Mouse (Mus musculus) kidney, adult 2 months (tissue): ENCODE results near the gene Shc1. TPM values are rescaled to one million over a fixed set of nuclear protein-coding genes. Genes with fewer than 3 reads are reported as not detected.
A peak's percentile ranks its signal among the peaks of the same experiment; 100 is the strongest.

ENCODE experiments used
- DNase-seq: peaks from one replicate; pipeline ENCODE4 v3.0.0; 2021
- H3K27ac ChIP-seq: fragments of 200-500 bp; 2 replicates; pipeline ENCODE4 v1.5.1; 2012; ENCODE audit warnings: low read depth, low read length, control low read depth, inconsistent platforms; ENCODE audit not compliant: insufficient read depth
- H3K27me3 ChIP-seq: fragments of 200-500 bp; replicated peaks from 2 replicates; pipeline ENCODE4 v1.6.1; 2012; ENCODE audit warnings: mild to moderate bottlenecking, moderate library complexity, low read length, inconsistent platforms; ENCODE audit not compliant: control insufficient read depth, insufficient read depth
- H3K36me3 ChIP-seq: fragments of 200-500 bp; 2 replicates; pipeline ENCODE4 v1.6.1; 2012; ENCODE audit warnings: mild to moderate bottlenecking, moderate library complexity, low read length, inconsistent platforms; ENCODE audit not compliant: control insufficient read depth, insufficient read depth
- H3K4me1 ChIP-seq: fragments of 200-500 bp; 2 replicates; pipeline ENCODE4 v1.6.1; 2011; ENCODE audit warnings: low read length; ENCODE audit not compliant: control insufficient read depth, insufficient read depth
- H3K4me3 ChIP-seq: fragments of 200-500 bp; 2 replicates; pipeline ENCODE4 v1.5.1; 2011; ENCODE audit warnings: mild to moderate bottlenecking, low read depth, low read length, control low read depth; ENCODE audit not compliant: insufficient read depth
- CTCF ChIP-seq: fragments of 200-500 bp; conservative IDR thresholded peaks from 2 replicates; pipeline ENCODE4 v1.5.1; 2011; ENCODE audit warnings: low read depth, mild to moderate bottlenecking, control low read depth, low read length, moderate library complexity, mixed read lengths; ENCODE audit not compliant: insufficient read depth, insufficient read length
- POLR2A ChIP-seq: fragments of 200-500 bp; IDR thresholded peaks from one replicate; pipeline ENCODE4 v1.6.1; 2011; ENCODE audit warnings: low read depth, low read length, control low read depth
- WGBS: fragments of 180-500 bp; shearing (Covaris S2); methylation state at CpG from one replicate; pipeline ENCODE4 v1.1.7; 2018; 5-methylcytosine and 5-hydroxymethylcytosine counted together
- polyA plus RNA-seq: library from polyadenylated mRNA; depleted of rRNA; stranded (reverse); fragments of >200 nt; gene quantifications from 2 replicates; pipeline ENCODE4 v1.2.3, GENCODE M21; 2012

Shc1 gene
- polyA plus RNA-seq, 1 experiment, result 53.2 TPM

DNA sequence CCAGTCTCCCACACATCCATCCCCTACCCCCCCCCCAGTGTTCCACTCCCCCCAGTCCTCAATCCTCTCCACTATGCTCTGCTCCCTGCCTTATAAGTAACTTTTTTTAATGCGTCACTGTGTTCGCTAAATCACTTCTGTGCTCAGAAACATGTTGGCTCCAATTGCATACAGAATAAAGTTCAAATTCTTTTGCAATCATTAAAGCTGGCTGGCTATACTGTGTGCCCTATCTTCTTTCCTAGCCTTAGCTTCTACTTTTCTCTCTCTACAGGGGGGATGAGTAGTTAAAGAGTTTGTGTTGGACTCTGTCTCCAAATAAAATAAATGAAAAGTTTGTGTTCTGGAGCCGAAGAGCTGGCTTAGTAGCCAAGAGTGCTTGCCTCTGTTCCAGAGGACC lies 8.5 kb upstream of the Shc1 start:
- Histone ChIP-seq H3K27me3 (no peaks in the 10 kb centered on the region), H3K27ac (no peak overlapping the region), H3K4me1 (peaks cover 6% of the 10 kb centered on the region; the same call in 1 of the 2 replicates), H3K36me3 (peaks cover 2% of the 10 kb centered on the region; the same call in 1 of the 2 replicates), H3K4me3 (no peak overlapping the region)
- WGBS, result 65% methylated on average over 3 of the region's 3 CpGs
- TF ChIP-seq POLR2A (no peak), CTCF (no peak)
- no peak for DNase-seq

DNA sequence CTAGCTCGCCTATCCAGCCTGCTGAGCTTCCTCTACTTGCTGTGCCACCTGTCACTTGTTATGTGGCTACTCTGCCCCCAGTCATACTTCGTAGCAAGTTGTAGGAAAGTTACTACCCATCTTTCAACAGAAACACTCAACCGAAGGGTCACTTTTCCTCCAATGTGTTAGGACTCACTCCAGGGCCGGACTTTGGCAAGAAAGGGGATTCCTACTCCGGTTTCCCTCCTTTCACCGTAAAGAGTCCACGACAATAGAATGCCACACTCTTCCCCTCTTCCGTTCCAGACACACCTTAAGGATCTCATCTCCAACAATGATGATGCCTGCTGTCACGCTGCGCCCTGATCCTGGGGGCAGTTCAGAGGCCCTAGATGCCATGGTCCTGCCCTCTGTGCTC lies 7.4 kb upstream of the Shc1 start:
- TF ChIP-seq POLR2A (no peak), CTCF (no peak)
- H3K4me1 ChIP-seq, result peaks cover 6% of the 10 kb centered on the region; the same call in 1 of the 2 replicates
- H3K27me3 ChIP-seq, result no peaks in the 10 kb centered on the region
- H3K36me3 ChIP-seq, result peaks cover 2% of the 10 kb centered on the region; the same call in 1 of the 2 replicates
- peak overlapping the region; percentile 72; the same call in 1 of the 2 replicates for H3K27ac ChIP-seq
- 62% methylated on average over 10 of the region's 10 CpGs for WGBS
- peak overlapping the region; percentile 65 for H3K4me3 ChIP-seq
- no peak for DNase-seq

DNA sequence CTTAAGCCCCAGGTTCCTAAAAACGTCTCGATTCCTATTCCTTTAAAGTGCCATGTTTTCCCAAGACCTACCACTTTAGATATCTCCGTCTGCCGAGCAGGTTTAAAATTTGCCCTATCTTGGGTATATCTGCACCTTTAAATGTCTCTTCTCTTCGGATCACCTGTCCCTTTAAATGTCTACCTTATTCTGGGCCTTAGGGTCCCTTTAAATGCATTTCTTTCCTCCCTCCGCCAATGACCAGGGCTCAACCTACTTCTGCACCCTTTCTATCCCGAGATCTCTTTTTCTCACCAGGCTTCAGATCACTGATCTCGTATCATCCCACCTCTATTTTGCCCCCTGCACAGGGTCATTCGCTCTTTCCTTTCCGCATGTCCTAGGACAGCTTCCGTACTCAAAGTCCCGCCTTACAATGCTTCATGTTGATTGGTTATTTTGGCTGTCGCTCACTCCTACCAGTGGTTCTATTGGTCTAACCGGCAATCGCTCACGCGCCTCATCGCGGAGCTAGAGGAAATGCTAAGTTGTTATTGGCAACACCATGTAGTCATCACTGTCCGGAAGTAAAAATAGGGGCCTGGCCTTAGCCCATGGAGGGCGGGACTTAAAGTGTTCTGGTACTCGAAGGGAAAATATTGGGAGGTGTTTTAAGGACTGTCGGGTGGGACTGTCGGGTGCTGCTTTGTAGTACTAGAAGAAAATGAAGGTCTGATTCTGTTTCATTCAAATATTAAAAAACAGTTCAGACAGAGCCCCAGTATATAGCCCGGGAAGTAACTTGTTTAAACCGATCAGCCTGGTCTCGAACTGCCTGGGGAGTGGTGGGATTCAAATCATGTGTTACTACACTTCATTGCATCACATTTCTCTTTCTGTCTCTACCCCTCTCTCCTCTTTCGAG lies 6.5 kb upstream of the Shc1 start, which contains the start of gene Flad1:
Flad1 (minus strand) TSS at position 381 of the 904 bp plus-strand sequence.
- H3K36me3 ChIP-seq, result peaks cover 2% of the 10 kb centered on the region; the same call in 1 of the 2 replicates
- WGBS, result 4% methylated on average over 28 of the region's 28 CpGs

DNA sequence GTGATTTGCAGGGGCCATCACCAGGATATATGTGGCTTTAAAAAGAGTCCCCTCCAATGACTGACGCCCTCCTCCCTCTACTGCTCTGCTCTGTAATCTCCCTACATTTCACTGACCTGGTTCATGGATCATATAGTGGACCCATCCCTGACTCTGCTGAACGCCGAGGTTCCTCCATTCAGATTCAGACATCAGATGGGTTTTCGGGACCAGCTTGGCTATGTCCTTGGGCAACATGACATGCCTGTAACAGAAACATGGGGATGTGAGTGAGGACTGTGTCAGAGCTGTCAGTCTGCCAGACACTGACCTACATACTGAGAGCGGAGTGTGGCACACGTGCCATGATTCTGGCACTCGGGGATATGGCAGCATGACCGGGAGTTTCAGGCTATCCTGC lies 2.1 kb upstream of the Shc1 start:
- no peak for TF ChIP-seq POLR2A
- TF ChIP-seq CTCF, result no peak
- Histone ChIP-seq H3K4me3 (no peak overlapping the region), H3K27ac (no peak overlapping the region), H3K4me1 (peaks cover 4% of the 10 kb centered on the region; the same call in 1 of the 2 replicates), H3K36me3 (no peaks in the 10 kb centered on the region), H3K27me3 (no peaks in the 10 kb centered on the region)
- no peak for DNase-seq
- 93% methylated on average over 8 of the region's 8 CpGs for WGBS

More for the DNA sequence above, 6.5 kb upstream of the Shc1 start, which contains the start of gene Flad1:
- peak within 1 kb of the TSS; percentile 65 for H3K4me3 ChIP-seq
- TF ChIP-seq CTCF (no peak), POLR2A (no peak)
- H3K4me1 ChIP-seq, result peaks cover 6% of the 10 kb centered on the region; the same call in 1 of the 2 replicates
- peak within 1 kb of the TSS; percentile 72 for H3K27ac ChIP-seq
- H3K27me3 ChIP-seq, result no peaks in the 10 kb centered on the region
- DNase-seq, result peak; percentile 100

DNA sequence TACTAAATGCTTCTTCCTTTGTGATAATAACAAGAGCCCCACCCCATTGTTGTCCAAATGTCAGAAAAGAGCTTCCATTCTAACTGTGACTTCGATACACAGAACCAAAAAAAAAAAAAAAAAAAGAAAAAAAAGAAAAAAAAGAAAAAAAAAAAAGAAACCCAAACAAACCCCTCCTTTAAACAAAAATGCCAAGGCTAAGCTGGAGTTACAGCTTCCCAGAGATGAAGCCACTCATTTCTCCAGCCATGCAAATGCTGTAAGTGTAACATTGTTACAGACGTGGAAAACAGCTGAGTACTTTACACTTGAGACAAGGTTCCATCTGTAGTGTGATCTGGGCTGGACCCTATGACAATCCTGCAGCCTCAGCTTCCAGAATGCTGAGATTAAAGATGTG lies 1.1 kb upstream of the Shc1 start:
- no peaks in the 10 kb centered on the region for H3K27me3 ChIP-seq
- peaks cover 6% of the 10 kb centered on the region; the same call in 1 of the 2 replicates for H3K4me1 ChIP-seq
- no peak overlapping the region for H3K4me3 ChIP-seq
- H3K36me3 ChIP-seq, result no peaks in the 10 kb centered on the region
- no peak for TF ChIP-seq CTCF
- no peak for TF ChIP-seq POLR2A
- DNase-seq, result no peak
- WGBS, result 20% methylated on average over 2 of the region's 2 CpGs
- H3K27ac ChIP-seq, result no peak overlapping the region

DNA sequence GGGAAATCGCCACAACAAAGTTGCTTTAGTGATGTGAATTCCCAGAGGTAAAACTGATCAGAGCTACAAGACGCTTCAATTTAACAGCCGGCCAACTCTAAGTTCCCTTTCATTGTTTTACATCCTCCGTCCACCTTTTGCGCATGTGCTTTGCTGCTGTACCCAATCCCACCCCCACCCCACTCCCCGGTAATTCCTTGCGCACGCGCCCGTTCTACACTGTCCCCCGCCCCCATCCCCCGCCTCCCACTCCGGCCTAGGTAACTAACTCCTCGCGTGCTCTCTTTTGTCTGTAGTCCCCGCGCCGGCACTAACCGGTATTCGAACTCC lies 438 bp upstream of the Shc1 start:
- 2% methylated on average over 20 of the region's 20 CpGs for WGBS
- Histone ChIP-seq H3K27me3 (no peaks in the 10 kb centered on the region), H3K27ac (no peak overlapping the region), H3K4me3 (peak overlapping the region; percentile 51), H3K36me3 (no peaks in the 10 kb centered on the region), H3K4me1 (peaks cover 6% of the 10 kb centered on the region; the same call in 1 of the 2 replicates)
- no peak for DNase-seq
- no peak for TF ChIP-seq POLR2A
- no peak for TF ChIP-seq CTCF

DNA sequence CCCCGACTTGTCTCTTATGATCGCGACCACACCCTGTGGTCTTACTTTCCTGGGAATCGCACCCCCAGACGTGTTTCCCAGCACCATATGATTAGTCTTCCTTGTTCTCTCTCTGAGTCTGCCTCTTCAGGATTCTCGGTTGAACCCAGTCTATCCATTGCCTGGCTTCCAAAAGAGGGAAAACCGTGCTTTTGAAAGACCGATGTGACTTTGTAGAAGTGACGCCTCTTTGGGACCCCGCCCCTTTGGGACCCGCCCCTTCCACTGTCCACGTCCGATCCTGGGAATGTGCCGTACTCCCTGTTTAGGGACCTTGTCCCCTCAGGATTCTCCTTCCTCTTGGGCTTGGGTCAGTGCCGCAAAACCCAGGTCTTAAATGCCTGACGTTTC lies 613 bp downstream of the Shc1 start:
- peak overlapping the region; percentile 86 for H3K4me3 ChIP-seq
- no peak for TF ChIP-seq CTCF
- no peak for TF ChIP-seq POLR2A
- DNase-seq, result peak; percentile 92
- H3K36me3 ChIP-seq, result no peaks in the 10 kb centered on the region
- H3K27me3 ChIP-seq, result no peaks in the 10 kb centered on the region
- peak overlapping the region; percentile 96 for H3K27ac ChIP-seq
- 1% methylated on average over 16 of the region's 16 CpGs for WGBS
- peaks cover 6% of the 10 kb centered on the region; the same call in 1 of the 2 replicates for H3K4me1 ChIP-seq
